Mouse (Mus musculus): ENCODE data around the gene Fstl1.

Gene Fstl1

GRCm38 (mm10) chr16:37787558-37788194, 11.0 kb downstream of the Fstl1 start:
- DNase-seq (ENCODE audit: low read depth) = no peak

- DNase-seq (ENCODE audit: low read depth) = no peak
Measured at GRCm38 (mm10) chr16:37788367-37789014, 11.8 kb downstream of the Fstl1 start.

- DNase-seq (ENCODE audit: low read depth) = no peak
Measured at GRCm38 (mm10) chr16:37789015-37789381, 12.3 kb downstream of the Fstl1 start.

GRCm38 (mm10) chr16:37789394-37789920, 12.8 kb downstream of the Fstl1 start:
- no peak for DNase-seq (ENCODE audit: low read depth)

- no peak for DNase-seq (ENCODE audit: low read depth)
Measured at GRCm38 (mm10) chr16:37790008-37790780, 13.5 kb downstream of the Fstl1 start.

- DNase-seq (ENCODE audit: low read depth) = no peak
Measured at GRCm38 (mm10) chr16:37790781-37791175, 14.1 kb downstream of the Fstl1 start.

- DNase-seq (ENCODE audit: low read depth) = no peak
Measured at GRCm38 (mm10) chr16:37795651-37796150, 19.0 kb downstream of the Fstl1 start.

- no peak for DNase-seq (ENCODE audit: low read depth)
Measured at GRCm38 (mm10) chr16:37796270-37796669, 19.6 kb downstream of the Fstl1 start.

- DNase-seq (ENCODE audit: low read depth) = no peak
Measured at GRCm38 (mm10) chr16:37801097-37801496, 24.4 kb downstream of the Fstl1 start.

- DNase-seq (ENCODE audit: low read depth) = no peak
Measured at GRCm38 (mm10) chr16:37802686-37803295, 26.1 kb downstream of the Fstl1 start.

GRCm38 (mm10) chr16:37803387-37803950, 26.8 kb downstream of the Fstl1 start:
- DNase-seq (ENCODE audit: low read depth) = no peak

- DNase-seq (ENCODE audit: low read depth) = no peak
Measured at GRCm38 (mm10) chr16:37805746-37806495, 29.2 kb downstream of the Fstl1 start.

- DNase-seq (ENCODE audit: low read depth) = no peak
Measured at GRCm38 (mm10) chr16:37807269-37807668, 30.6 kb downstream of the Fstl1 start.

GRCm38 (mm10) chr16:37808866-37809622, 32.4 kb downstream of the Fstl1 start:
- no peak for DNase-seq (ENCODE audit: low read depth)

- no peak for DNase-seq (ENCODE audit: low read depth)
Measured at GRCm38 (mm10) chr16:37809623-37809992, 32.9 kb downstream of the Fstl1 start.

GRCm38 (mm10) chr16:37811874-37812273, 35.2 kb downstream of the Fstl1 start:
- no peak for DNase-seq (ENCODE audit: low read depth)

GRCm38 (mm10) chr16:37812474-37812886, 35.8 kb downstream of the Fstl1 start:
- no peak for DNase-seq (ENCODE audit: low read depth)

- DNase-seq (ENCODE audit: low read depth) = no peak
Measured at GRCm38 (mm10) chr16:37813691-37814382, 37.2 kb downstream of the Fstl1 start.

GRCm38 (mm10) chr16:37814383-37814971, 37.8 kb downstream of the Fstl1 start:
- DNase-seq (ENCODE audit: low read depth) = peak; percentile 58

Measured in c-Kit-positive CD71-negative TER-119-negative erythroid progenitor cells, embryonic 14.5 days (primary cell).